Mouse (Mus musculus): ENCODE data around the gene Pold3.

The Pold3 gene

GRCm38 (mm10) chr7:100121376-100121789 is at the start of gene Pold3:
Gene Pold3, minus strand, starts transcription at chr7:100121565.
- in situ Hi-C loops (cut with MboI; ENCODE audit: unreplicated experiment in 2 of 2) = loop anchor here (5.0 to 10.0 kb wide), 2 partner anchors 116 to 137 kb away; partner anchors contain the start of gene Rnf169 (in 1 of the 2)

GRCm38 (mm10) chr7:100170756-100171155 is 49.4 kb upstream of the Pold3 start:
- in situ Hi-C loops (cut with MboI; ENCODE audit: unreplicated experiment in 2 of 2) = loop anchor here in 1 of 2 experiments (10.0 kb wide), 1 partner anchor 156 kb away; no protein-coding TSS in a partner anchor

- in situ Hi-C loops (cut with MboI; ENCODE audit: unreplicated experiment in 2 of 2) = no loop called here
Measured at GRCm38 (mm10) chr7:100168654-100169053, 47.3 kb upstream of the Pold3 start.

GRCm38 (mm10) chr7:100163506-100163905 is 42.1 kb upstream of the Pold3 start:
- in situ Hi-C loops (cut with MboI; ENCODE audit: unreplicated experiment in 2 of 2) = no loop called here

- in situ Hi-C loops (cut with MboI; ENCODE audit: unreplicated experiment in 2 of 2) = no loop called here
Measured at GRCm38 (mm10) chr7:100160006-100160405, 38.6 kb upstream of the Pold3 start.

- in situ Hi-C loops (cut with MboI; ENCODE audit: unreplicated experiment in 2 of 2) = no loop called here
Measured at GRCm38 (mm10) chr7:100159105-100159841, 37.9 kb upstream of the Pold3 start, which contains the start of gene Lipt2. Gene Lipt2, plus strand, starts transcription at chr7:100159277.

DNA sequence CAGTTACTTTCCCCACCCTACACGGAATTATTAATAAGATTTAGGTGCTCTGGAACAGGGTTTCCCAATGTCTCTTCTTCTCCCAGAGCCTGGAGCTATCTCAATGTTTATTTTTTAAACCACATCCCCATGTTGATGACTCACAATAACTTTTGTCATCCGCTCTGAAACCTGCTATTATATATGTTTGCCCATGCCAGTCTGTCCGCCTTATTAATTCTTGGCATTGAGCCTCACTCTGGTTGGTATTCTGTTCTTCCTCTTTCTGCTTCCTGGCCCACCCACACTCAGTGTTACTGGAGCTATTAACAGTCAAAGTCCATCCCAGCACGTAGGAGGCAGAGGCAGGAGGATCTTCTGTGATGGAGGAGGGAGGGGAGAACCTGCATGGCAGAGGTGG is 36.3 kb upstream of the Pold3 start:
- in situ Hi-C loops (cut with MboI; ENCODE audit: unreplicated experiment in 2 of 2) = no loop called here

DNA sequence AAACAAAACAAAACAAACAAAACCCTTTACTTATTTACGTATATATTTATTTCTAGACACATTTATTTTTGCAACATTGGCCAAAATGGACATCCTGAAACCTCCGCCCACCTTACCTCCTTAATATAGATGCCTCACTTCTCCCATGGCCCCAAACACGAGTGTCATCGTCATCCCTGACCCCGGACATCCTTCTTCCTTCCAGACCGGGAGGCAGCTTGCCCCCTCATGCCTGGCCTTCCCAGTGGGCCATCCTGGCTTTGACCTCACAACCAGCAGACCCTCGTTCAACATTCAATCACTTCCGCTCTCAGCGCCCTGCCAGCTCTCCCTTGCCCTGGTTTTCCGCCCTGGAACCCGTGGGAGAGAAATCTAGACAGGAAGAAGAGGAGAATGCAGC is 29.3 kb upstream of the Pold3 start:
- in situ Hi-C loops (cut with MboI; ENCODE audit: unreplicated experiment in 2 of 2) = no loop called here

DNA sequence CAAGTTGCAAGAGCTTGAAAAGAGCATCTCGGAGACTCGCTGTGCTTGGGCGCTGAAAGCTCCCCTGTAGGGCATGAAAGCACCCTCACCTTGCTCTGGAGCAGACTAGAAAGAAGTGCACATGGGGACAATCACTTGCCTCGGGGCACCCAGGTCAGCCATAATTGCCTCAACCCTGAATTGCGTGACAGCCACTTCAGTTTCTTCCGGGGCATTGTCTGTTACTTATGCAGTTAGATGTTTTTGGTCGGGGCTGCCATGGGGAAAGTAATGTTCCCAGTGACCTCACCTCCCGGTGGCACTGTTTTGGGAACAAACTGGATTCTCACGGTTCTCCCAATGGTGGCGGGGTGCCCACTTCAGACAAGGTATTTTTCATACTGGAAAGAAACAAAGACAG is 28.7 kb upstream of the Pold3 start:
- in situ Hi-C loops (cut with MboI; ENCODE audit: unreplicated experiment in 2 of 2) = no loop called here

DNA sequence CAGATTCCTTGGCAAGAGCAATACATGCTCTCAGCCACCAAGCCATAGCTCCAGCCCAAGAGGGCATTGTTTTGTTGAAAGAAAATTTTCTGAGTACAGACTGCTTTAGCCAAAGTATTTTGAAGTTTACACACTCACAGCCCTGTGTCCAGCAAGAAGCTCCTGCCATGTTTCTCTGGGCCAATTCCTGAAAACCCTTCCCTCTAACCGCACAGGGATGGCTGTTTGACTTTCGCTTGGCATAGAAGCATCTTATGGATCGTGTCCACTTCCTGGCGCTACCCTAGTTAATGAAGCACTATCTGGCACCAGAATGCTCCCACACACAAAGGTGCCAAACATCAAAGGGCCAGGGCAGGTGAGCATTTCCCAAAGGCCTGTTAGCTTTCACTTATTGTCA is 27.2 kb upstream of the Pold3 start:
- in situ Hi-C loops (cut with MboI; ENCODE audit: unreplicated experiment in 2 of 2) = no loop called here

- in situ Hi-C loops (cut with MboI; ENCODE audit: unreplicated experiment in 2 of 2) = no loop called here
Measured at GRCm38 (mm10) chr7:100140591-100140990, 19.2 kb upstream of the Pold3 start.

DNA sequence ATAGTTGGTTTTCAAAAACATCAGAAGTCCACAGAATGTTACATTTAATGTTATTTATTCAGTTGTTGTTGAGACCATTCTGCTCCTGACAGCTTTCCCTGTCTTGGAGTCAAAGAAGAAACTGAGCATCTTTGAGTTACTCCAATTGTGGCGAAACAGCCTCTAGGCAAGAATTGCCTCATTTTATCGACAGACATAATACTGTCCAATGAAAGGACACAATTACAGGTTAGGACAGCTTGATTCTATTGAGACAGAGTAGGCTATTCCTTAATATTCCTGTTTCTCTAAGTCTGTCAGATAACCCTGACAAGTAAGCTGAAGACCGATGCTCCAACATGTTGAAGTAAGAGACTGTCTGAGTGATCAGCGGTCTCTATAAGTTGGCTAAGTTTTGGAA is 16.7 kb upstream of the Pold3 start:
- in situ Hi-C loops (cut with MboI; ENCODE audit: unreplicated experiment in 2 of 2) = no loop called here

GRCm38 (mm10) chr7:100137038-100137437 is 15.7 kb upstream of the Pold3 start:
- in situ Hi-C loops (cut with MboI; ENCODE audit: unreplicated experiment in 2 of 2) = no loop called here

- in situ Hi-C loops (cut with MboI; ENCODE audit: unreplicated experiment in 2 of 2) = no loop called here
Measured at GRCm38 (mm10) chr7:100132379-100132778, 11.0 kb upstream of the Pold3 start.

DNA sequence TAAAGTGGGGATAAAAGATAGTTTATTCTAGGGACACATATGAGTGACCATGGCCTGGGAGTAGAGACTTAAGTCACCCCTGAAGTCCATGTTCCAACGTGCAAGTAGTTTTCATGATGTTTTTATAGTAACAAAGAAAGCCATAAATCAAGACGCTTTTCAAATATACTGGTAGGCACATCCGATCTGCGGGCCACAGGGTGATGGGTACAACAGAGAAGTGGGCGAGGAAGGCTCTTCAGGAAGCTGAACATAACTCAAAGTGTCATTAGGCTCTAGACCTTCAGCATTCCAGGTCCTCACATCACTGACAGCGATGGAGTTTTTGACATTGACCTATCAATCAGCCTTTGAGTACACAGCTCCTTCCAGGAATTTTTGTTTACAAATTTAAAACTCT is 9.2 kb upstream of the Pold3 start:
- in situ Hi-C loops (cut with MboI; ENCODE audit: unreplicated experiment in 2 of 2) = no loop called here

DNA sequence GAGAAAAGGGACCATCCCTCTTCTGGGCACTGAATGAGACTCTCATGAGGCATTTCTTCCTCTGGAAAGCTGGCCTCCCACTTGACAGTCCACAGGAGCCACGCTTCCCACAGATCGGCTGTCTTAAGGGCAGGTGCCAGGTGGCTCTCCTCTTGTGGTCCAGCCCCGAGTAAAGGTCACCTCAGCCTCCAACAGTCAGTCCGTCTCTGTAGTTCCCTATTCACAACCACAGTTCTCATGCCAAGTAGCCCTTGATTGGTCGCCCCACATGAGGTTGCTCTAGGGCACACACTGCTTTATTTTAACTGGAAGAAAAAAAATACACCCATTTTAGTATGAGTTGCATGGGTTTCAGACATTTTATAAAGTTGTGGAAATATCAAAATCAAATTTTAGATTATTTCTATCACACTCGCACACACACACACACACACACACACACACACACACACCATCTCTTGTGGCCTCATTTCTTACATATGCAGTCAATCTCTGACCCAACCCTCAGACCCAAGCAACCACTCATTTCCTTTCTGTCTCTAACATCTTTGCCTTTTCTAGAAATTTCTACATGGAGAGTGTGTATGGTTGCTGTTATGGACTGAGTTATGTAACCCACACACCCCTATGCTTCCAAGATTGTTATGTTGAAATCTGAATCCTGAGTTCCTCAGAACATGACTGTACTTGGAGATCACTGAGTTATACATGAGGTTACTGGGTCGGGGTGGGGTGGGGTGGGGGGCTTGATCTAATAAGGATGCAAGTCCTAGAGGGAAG is 7.1 kb upstream of the Pold3 start:
- in situ Hi-C loops (cut with MboI; ENCODE audit: unreplicated experiment in 2 of 2) = loop anchor here (5.0 to 10.0 kb wide), 2 partner anchors 54 to 144 kb away; partner anchors contain the start of gene Rnf169 (in 1 of the 2)

GRCm38 (mm10) chr7:100126514-100126913 is 5.1 kb upstream of the Pold3 start:
- in situ Hi-C loops (cut with MboI; ENCODE audit: unreplicated experiment in 2 of 2) = loop anchor here (5.0 to 10.0 kb wide), 2 partner anchors 56 to 142 kb away; partner anchors contain the start of gene Rnf169 (in 1 of the 2)

- in situ Hi-C loops (cut with MboI; ENCODE audit: unreplicated experiment in 2 of 2) = loop anchor here (5.0 to 10.0 kb wide), 2 partner anchors 57 to 140 kb away; partner anchors contain the start of gene Rnf169 (in 1 of the 2)
Measured at GRCm38 (mm10) chr7:100125166-100125565, 3.8 kb upstream of the Pold3 start.

DNA sequence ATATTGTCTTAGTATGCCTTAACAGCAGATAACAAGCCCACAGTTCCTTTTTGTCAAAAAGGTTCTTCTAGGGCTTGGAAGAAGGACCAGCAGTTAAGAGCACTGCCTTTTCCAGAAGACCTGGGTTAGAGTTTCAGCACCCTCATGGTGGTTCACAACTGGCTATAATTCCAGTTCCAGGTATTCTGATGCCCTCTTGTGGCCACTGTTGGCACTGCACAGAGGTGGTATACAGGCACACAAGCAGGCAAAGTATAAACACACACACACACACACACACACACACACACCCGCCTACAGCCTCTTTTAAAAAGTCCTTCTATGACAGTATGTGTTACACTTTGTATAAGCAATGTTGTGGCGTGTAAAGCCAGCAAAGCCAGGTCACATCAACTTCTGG is 2.8 kb upstream of the Pold3 start:
- in situ Hi-C loops (cut with MboI; ENCODE audit: unreplicated experiment in 2 of 2) = loop anchor here (5.0 to 10.0 kb wide), 2 partner anchors 113 to 139 kb away; partner anchors contain the start of gene Rnf169 (in 1 of the 2)

GRCm38 (mm10) chr7:100123486-100123885 is 2.1 kb upstream of the Pold3 start:
- in situ Hi-C loops (cut with MboI; ENCODE audit: unreplicated experiment in 2 of 2) = loop anchor here (5.0 to 10.0 kb wide), 2 partner anchors 114 to 139 kb away; partner anchors contain the start of gene Rnf169 (in 1 of the 2)

DNA sequence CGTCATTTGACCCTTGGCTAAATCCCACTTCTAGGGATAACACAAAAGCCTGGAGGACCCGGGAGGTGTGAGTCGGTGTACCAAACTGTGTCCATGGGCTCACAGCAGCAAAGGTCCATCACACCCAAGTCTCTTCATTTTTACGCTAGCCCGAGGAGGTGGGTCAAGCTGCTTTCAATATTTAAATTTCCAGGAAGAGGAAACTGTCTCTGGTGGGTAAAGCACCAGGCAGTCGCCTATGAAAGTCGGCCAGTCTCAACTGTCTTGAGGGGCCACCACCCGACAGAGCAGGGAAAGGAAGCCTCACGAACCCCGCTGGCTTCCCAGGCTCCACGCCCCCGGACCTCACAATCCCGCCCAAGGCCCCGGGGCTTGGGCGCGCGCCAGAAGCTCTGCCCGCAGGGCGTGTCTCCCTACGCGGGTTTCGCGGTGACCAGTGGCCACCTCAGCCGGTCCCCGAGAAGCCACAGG is 539 bp downstream of the Pold3 start:
- in situ Hi-C loops (cut with MboI; ENCODE audit: unreplicated experiment in 2 of 2) = loop anchor here (5.0 to 10.0 kb wide), 2 partner anchors 116 to 136 kb away; partner anchors contain the start of gene Rnf169 (in 1 of the 2)

All from v-Abl transformed pro-B cells (cell line).